ENCODE assay signal across 7 mouse cellular contexts in the genomic region with DNA sequence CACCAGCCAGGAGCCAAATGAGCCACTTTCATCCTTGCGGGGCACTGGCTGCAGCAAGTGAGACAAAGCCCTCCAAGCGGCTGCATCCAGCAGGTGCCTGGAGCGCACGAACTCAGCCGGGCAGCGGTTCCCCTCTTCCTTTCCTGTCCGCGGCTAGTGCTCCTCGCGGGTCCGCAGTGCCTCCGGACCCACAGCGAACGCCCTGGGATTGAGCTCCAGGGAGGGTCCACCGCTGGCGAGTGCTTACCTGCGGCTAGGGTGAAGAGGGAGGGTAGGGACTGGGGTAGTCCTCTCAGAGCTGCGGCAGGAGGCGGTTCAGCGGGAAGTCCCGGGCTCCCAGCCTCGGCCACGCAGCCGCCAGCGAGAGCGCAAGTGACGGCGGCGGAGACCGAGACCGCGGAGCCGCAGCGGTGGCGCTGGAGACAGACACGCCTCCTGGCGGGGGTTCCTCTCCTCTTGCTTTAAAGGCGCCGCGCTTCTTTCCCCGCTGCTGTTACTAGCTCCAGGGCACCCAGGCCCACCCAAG. TPM values are rescaled to one million over a fixed set of nuclear protein-coding genes. Genes with fewer than 3 reads are reported as not detected.
DNase-seq lines count a peak whose midpoint lies in the region; ATAC-seq lines count a peak whose summit lies in the region.

A gene (minus strand): TSS at position 386 of the 526 bp plus-strand sequence.

- ATAC-seq in forebrain, embryonic 15.5 days (replicated peaks) = peak; percentile 92
- ATAC-seq in hindbrain, embryonic 13.5 days (ENCODE audit: low FRiP score) = peak; percentile 92
- ATAC-seq in midbrain, embryonic 16.5 days = peak; percentile 88

- DNase-seq in adipocyte (ENCODE audit: low spot score) = peak; percentile 10
- peak; percentile 88 for DNase-seq in cerebellum, adult 11-12 months
- peak; percentile 88 to 90 for DNase-seq in left cerebral cortex, postnatal 25 days (ENCODE audit: low spot score in 2 of 2)
- DNase-seq in urinary bladder, postnatal 14 days (ENCODE audit: low spot score) = peak; percentile 26

- H3K4me2 ChIP-seq in forebrain, embryonic 15.5 days (replicated peaks) = peak within 1 kb of the TSS; percentile 53
- peak within 1 kb of the TSS; percentile 63 for H3K4me2 ChIP-seq in hindbrain, embryonic 13.5 days
- peak within 1 kb of the TSS; percentile 58 for H3K4me2 ChIP-seq in midbrain, embryonic 16.5 days (ENCODE audit: low read length)

- peak within 1 kb of the TSS; percentile 89 for H3K4me3 ChIP-seq in forebrain, embryonic 15.5 days
- H3K4me3 ChIP-seq in hindbrain, embryonic 13.5 days = peak within 1 kb of the TSS; percentile 80
- peak within 1 kb of the TSS; percentile 75 for H3K4me3 ChIP-seq in midbrain, embryonic 16.5 days (ENCODE audit: low read depth, low read length)

- H3K36me3 ChIP-seq in forebrain, embryonic 15.5 days = no peaks in the 10 kb centered on the region
- H3K36me3 ChIP-seq in hindbrain, embryonic 13.5 days = no peaks in the 10 kb centered on the region
- H3K36me3 ChIP-seq in midbrain, embryonic 16.5 days (ENCODE audit: control insufficient read depth, insufficient read depth, low read length) = no peaks in the 10 kb centered on the region

- peak within 1 kb of the TSS; percentile 94 for H3K9ac ChIP-seq in forebrain, embryonic 15.5 days (replicated peaks)
- H3K9ac ChIP-seq in hindbrain, embryonic 13.5 days = peak within 1 kb of the TSS; percentile 88
- H3K9ac ChIP-seq in midbrain, embryonic 16.5 days (ENCODE audit: low read depth, low read length) = peak within 1 kb of the TSS; percentile 94

- intact Hi-C loops in left cerebral cortex, postnatal 25 days (cut with DNase I) = loop anchor here (5.0 to 10.0 kb wide), 3 partner anchors 409 to 584 kb away; no protein-coding TSS in a partner anchor

- 0% methylated on average over 37 of the region's 41 CpGs for WGBS in forebrain, embryonic 15.5 days
- WGBS in hindbrain, embryonic 13.5 days = under 1% methylated on average over 41 of the region's 41 CpGs
- WGBS in midbrain, embryonic 16.5 days = under 1% methylated on average over 39 of the region's 41 CpGs

- H3K9me3 ChIP-seq in forebrain, embryonic 15.5 days = no peaks in the 10 kb centered on the region
- H3K9me3 ChIP-seq in hindbrain, embryonic 13.5 days = no peaks in the 10 kb centered on the region
- H3K9me3 ChIP-seq in midbrain, embryonic 16.5 days (replicated peaks; ENCODE audit: control insufficient read depth, low read length, poor library complexity, severe bottlenecking) = no peaks in the 10 kb centered on the region

- peaks cover 33% of the 10 kb centered on the region for H3K4me1 ChIP-seq in forebrain, embryonic 15.5 days
- H3K4me1 ChIP-seq in hindbrain, embryonic 13.5 days (replicated peaks) = peaks cover 24% of the 10 kb centered on the region
- peaks cover 9% of the 10 kb centered on the region; the same call in 1 of the 2 replicates for H3K4me1 ChIP-seq in midbrain, embryonic 16.5 days (ENCODE audit: control insufficient read depth, insufficient read depth, low read length)

- peak within 1 kb of the TSS; percentile 89 for H3K27ac ChIP-seq in forebrain, embryonic 15.5 days (replicated peaks)
- H3K27ac ChIP-seq in hindbrain, embryonic 13.5 days = peak within 1 kb of the TSS; percentile 95
- peak within 1 kb of the TSS; percentile 92 for H3K27ac ChIP-seq in midbrain, embryonic 16.5 days (ENCODE audit: low read length)

- no peaks in the 10 kb centered on the region for H3K27me3 ChIP-seq in forebrain, embryonic 15.5 days
- no peaks in the 10 kb centered on the region for H3K27me3 ChIP-seq in hindbrain, embryonic 13.5 days
- H3K27me3 ChIP-seq in midbrain, embryonic 16.5 days (ENCODE audit: control insufficient read depth, insufficient read depth, low read depth, low read length) = no peaks in the 10 kb centered on the region

RNA-seq across cellular contexts. Expression of the gene that starts here (rescaled TPM):
- 32.7 and 34.0 TPM in 2 replicates for polyA plus RNA-seq in forebrain, embryonic 15.5 days (2015; fragmentation: Nextera tagmentation; extraction: Ambion mirVana)
- polyA plus RNA-seq in hindbrain, embryonic 13.5 days (2015; fragmentation: Nextera tagmentation; extraction: Ambion mirVana) = 30.5 and 32.2 TPM in 2 replicates
- 10 to 100 TPM; 70.5 to 80.2 TPM for total RNA-seq in left cerebral cortex, postnatal 25 days (2021)
- 35.4 and 37.9 TPM in 2 replicates for polyA plus RNA-seq in midbrain, embryonic 16.5 days (2015; fragmentation: Nextera tagmentation; extraction: Ambion mirVana)

Comparison
In these comparisons a context has a peak if more than half of its experiments do, and no peak if none do; other contexts are left out.
1. Peak in every context shown above with its lines: DNase-seq, ATAC-seq, H3K4me3 ChIP-seq and H3K27ac ChIP-seq.
2. DNase-seq: peak in every context shown above with its lines; median percentile 89 in left cerebral cortex, postnatal 25 days; 88 in cerebellum, adult 11-12 months; 26 in urinary bladder, postnatal 14 days; 10 in adipocyte.